Mouse (Mus musculus) cortical plate, adult 2 months (tissue): ENCODE measurements at regions not wholly inside any gene's neighbourhood (a gene's known extent, or its start where the extent isn't known, plus 50 kb on each side); places are given as distances from the start of the nearest gene placed in this dataset.

Experiments
- CTCF ChIP-seq: fragments of 200-500 bp; IDR thresholded peaks from 2 replicates; pipeline ENCODE4 v1.5.1; 2011; ENCODE audit warnings: mild to moderate bottlenecking, control low read depth, low read length; ENCODE audit not compliant: insufficient read depth; ENCODE audit errors: extremely low read depth
- POLR2A ChIP-seq: fragments of 200-500 bp; IDR thresholded peaks from 2 replicates; pipeline ENCODE4 v1.6.1; 2011; ENCODE audit warnings: mild to moderate bottlenecking, low read length, control low read depth; ENCODE audit not compliant: insufficient read depth; ENCODE audit errors: extremely low read depth

GRCm38 (mm10) chr1:73715571-73715970, 408.7 kb downstream of the Tns1 start:
- no peak for TF ChIP-seq CTCF
- TF ChIP-seq POLR2A: no peak
